Mouse (Mus musculus): Measurements from ENCODE around the gene Gm19426.

Gm19426 gene

GRCm38 (mm10) chr2:84743561-84743960 is at the start of gene Gm19426:
TSS of gene Gm19426 (minus strand) at chr2:84743655.
- CTCF ChIA-PET = interaction anchor here (0.6 kb wide), 2 partner anchors 23 to 85 kb away, joined by 5 to 8 read pairs; no protein-coding TSS in a partner anchor

- CTCF ChIA-PET = no interaction called here
Measured at GRCm38 (mm10) chr2:84793154-84793553, 49.7 kb upstream of the Gm19426 start.

- CTCF ChIA-PET = interaction anchor here (0.7 kb wide), 1 partner anchor 33 kb away, joined by 3 read pairs; no protein-coding TSS in a partner anchor
Measured at GRCm38 (mm10) chr2:84792516-84792915, 49.1 kb upstream of the Gm19426 start.

- CTCF ChIA-PET = no interaction called here
Measured at GRCm38 (mm10) chr2:84790418-84790817, 47.0 kb upstream of the Gm19426 start.

- CTCF ChIA-PET = interaction anchor here (1.9 kb wide), 1 partner anchor 10 kb away, joined by 6 read pairs; the partner anchor contains the start of gene Ube2l6
Measured at GRCm38 (mm10) chr2:84788316-84788715, 44.9 kb upstream of the Gm19426 start.

- CTCF ChIA-PET = no interaction called here
Measured at GRCm38 (mm10) chr2:84783840-84784566, 40.5 kb upstream of the Gm19426 start.

GRCm38 (mm10) chr2:84783315-84783714 is 39.9 kb upstream of the Gm19426 start:
- CTCF ChIA-PET = no interaction called here

- CTCF ChIA-PET = no interaction called here
Measured at GRCm38 (mm10) chr2:84779210-84779609, 35.8 kb upstream of the Gm19426 start.

- CTCF ChIA-PET = no interaction called here
Measured at GRCm38 (mm10) chr2:84777706-84778105, 34.3 kb upstream of the Gm19426 start.

GRCm38 (mm10) chr2:84775665-84776064 is 32.2 kb upstream of the Gm19426 start:
- CTCF ChIA-PET = no interaction called here

- CTCF ChIA-PET = no interaction called here
Measured at GRCm38 (mm10) chr2:84775241-84775640, 31.8 kb upstream of the Gm19426 start, which contains the start of gene Serping1. TSS of gene Serping1 (minus strand) at chr2:84775444.

- CTCF ChIA-PET = interaction anchor here (0.6 kb wide), 1 partner anchor 119 kb away, joined by 3 read pairs; no protein-coding TSS in a partner anchor
Measured at GRCm38 (mm10) chr2:84774751-84775150, 31.3 kb upstream of the Gm19426 start.

- CTCF ChIA-PET = no interaction called here
Measured at GRCm38 (mm10) chr2:84773195-84773594, 29.7 kb upstream of the Gm19426 start.

GRCm38 (mm10) chr2:84772454-84772853 is 29.0 kb upstream of the Gm19426 start:
- CTCF ChIA-PET = no interaction called here

- CTCF ChIA-PET = no interaction called here
Measured at GRCm38 (mm10) chr2:84770501-84770900, 27.0 kb upstream of the Gm19426 start.

- CTCF ChIA-PET = no interaction called here
Measured at GRCm38 (mm10) chr2:84762818-84763217, 19.4 kb upstream of the Gm19426 start.

GRCm38 (mm10) chr2:84762295-84762694 is 18.8 kb upstream of the Gm19426 start:
- CTCF ChIA-PET = no interaction called here

GRCm38 (mm10) chr2:84761840-84762239 is 18.4 kb upstream of the Gm19426 start:
- CTCF ChIA-PET = no interaction called here

GRCm38 (mm10) chr2:84761309-84761708 is 17.9 kb upstream of the Gm19426 start:
- CTCF ChIA-PET = no interaction called here

- CTCF ChIA-PET = no interaction called here
Measured at GRCm38 (mm10) chr2:84760777-84761176, 17.3 kb upstream of the Gm19426 start.

- CTCF ChIA-PET = no interaction called here
Measured at GRCm38 (mm10) chr2:84758542-84759127, 15.2 kb upstream of the Gm19426 start.

- CTCF ChIA-PET = no interaction called here
Measured at GRCm38 (mm10) chr2:84757026-84757682, 13.7 kb upstream of the Gm19426 start.

- CTCF ChIA-PET = interaction anchor here (0.6 kb wide), 1 partner anchor 16 kb away, joined by 3 read pairs; no protein-coding TSS in a partner anchor
Measured at GRCm38 (mm10) chr2:84756245-84756644, 12.8 kb upstream of the Gm19426 start.
